Mouse (Mus musculus): ENCODE measurements around the gene Dnajc15. TPM values are rescaled to one million over a fixed set of nuclear protein-coding genes. Genes with fewer than 3 reads are reported as not detected.
A peak's percentile ranks its signal among the peaks of the same experiment; 100 is the strongest.

Gene Dnajc15
- polyA plus RNA-seq, 1 experiment from 2014 or later = 177 TPM

- Histone ChIP-seq H3K27ac (no peak overlapping the region), H3K9ac (ENCODE audit: low read depth, low read length) (no peak overlapping the region), H3K27me3 (ENCODE audit: insufficient read depth, low read length) (no peaks in the 10 kb centered on the region), H3K9me3 (replicated peaks; ENCODE audit: low read length) (no peaks in the 10 kb centered on the region), H3K4me2 (ENCODE audit: low read length) (no peak overlapping the region), H3K4me3 (replicated peaks; ENCODE audit: low read depth, low read length) (no peak overlapping the region), H3K36me3 (ENCODE audit: insufficient read depth, low read length) (no peaks in the 10 kb centered on the region), H3K4me1 (replicated peaks; ENCODE audit: insufficient read depth, low read length) (no peaks in the 10 kb centered on the region)
- TF ChIP-seq CTCF (IDR thresholded peaks at IDR 0.05; ENCODE audit: low read depth) = peak; percentile 38; the same call in 1 of the 2 replicates
- WGBS = 24% methylated on average over 4 of the region's 4 CpGs
- ATAC-seq (replicated peaks; ENCODE audit: low FRiP score, low read depth) (0 out of 2 replicates have a peak, but pooled peaks have one; percentile 63), DNase-seq (ENCODE audit: low spot score) (peak; percentile 75)
These were observed 28.7 kb downstream of the Dnajc15 start for GRCm38 (mm10) chr14:77846206-77846605.

- TF ChIP-seq CTCF (IDR thresholded peaks at IDR 0.05; ENCODE audit: low read depth) = no peak
- no peaks in the 10 kb centered on the region for H3K9me3 ChIP-seq (replicated peaks; ENCODE audit: low read length)
- no peak overlapping the region for H3K27ac ChIP-seq
- no peak overlapping the region for H3K9ac ChIP-seq (ENCODE audit: low read depth, low read length)
- no peaks in the 10 kb centered on the region for H3K4me1 ChIP-seq (replicated peaks; ENCODE audit: insufficient read depth, low read length)
- 81% methylated on average over 1 of the region's 1 CpGs for WGBS
- H3K4me2 ChIP-seq (ENCODE audit: low read length) = no peak overlapping the region
- DNase-seq (ENCODE audit: low spot score) (no peak), ATAC-seq (replicated peaks; ENCODE audit: low FRiP score, low read depth) (no peak)
- H3K36me3 ChIP-seq (ENCODE audit: insufficient read depth, low read length) = no peaks in the 10 kb centered on the region
- H3K27me3 ChIP-seq (ENCODE audit: insufficient read depth, low read length) = no peaks in the 10 kb centered on the region
- H3K4me3 ChIP-seq (replicated peaks; ENCODE audit: low read depth, low read length) = no peak overlapping the region
These were observed 29.4 kb downstream of the Dnajc15 start for GRCm38 (mm10) chr14:77845479-77845878.

GRCm38 (mm10) chr14:77840574-77840973 is 34.4 kb downstream of the Dnajc15 start:
- no peaks in the 10 kb centered on the region for H3K4me1 ChIP-seq (replicated peaks; ENCODE audit: insufficient read depth, low read length)
- no peaks in the 10 kb centered on the region for H3K9me3 ChIP-seq (replicated peaks; ENCODE audit: low read length)
- no peak for ATAC-seq (replicated peaks; ENCODE audit: low FRiP score, low read depth)
- no peak overlapping the region for H3K4me3 ChIP-seq (replicated peaks; ENCODE audit: low read depth, low read length)
- H3K27me3 ChIP-seq (ENCODE audit: insufficient read depth, low read length) = no peaks in the 10 kb centered on the region
- H3K9ac ChIP-seq (ENCODE audit: low read depth, low read length) = no peak overlapping the region
- no peak for DNase-seq (ENCODE audit: low spot score)
- H3K4me2 ChIP-seq (ENCODE audit: low read length) = no peak overlapping the region
- H3K36me3 ChIP-seq (ENCODE audit: insufficient read depth, low read length) = no peaks in the 10 kb centered on the region
- no peak for TF ChIP-seq CTCF (IDR thresholded peaks at IDR 0.05; ENCODE audit: low read depth)
- H3K27ac ChIP-seq = no peak overlapping the region
- WGBS = 80% methylated on average over 6 of the region's 6 CpGs

GRCm38 (mm10) chr14:77840078-77840477 is 34.8 kb downstream of the Dnajc15 start:
- Histone ChIP-seq H3K36me3 (ENCODE audit: insufficient read depth, low read length) (no peaks in the 10 kb centered on the region), H3K4me1 (replicated peaks; ENCODE audit: insufficient read depth, low read length) (no peaks in the 10 kb centered on the region), H3K4me2 (ENCODE audit: low read length) (no peak overlapping the region), H3K27me3 (ENCODE audit: insufficient read depth, low read length) (no peaks in the 10 kb centered on the region), H3K9me3 (replicated peaks; ENCODE audit: low read length) (no peaks in the 10 kb centered on the region), H3K9ac (ENCODE audit: low read depth, low read length) (no peak overlapping the region), H3K27ac (no peak overlapping the region), H3K4me3 (replicated peaks; ENCODE audit: low read depth, low read length) (no peak overlapping the region)
- ATAC-seq (replicated peaks; ENCODE audit: low FRiP score, low read depth) = no peak
- WGBS = 77% methylated on average over 2 of the region's 2 CpGs
- TF ChIP-seq CTCF (IDR thresholded peaks at IDR 0.05; ENCODE audit: low read depth) = peak; percentile 58
- peak; percentile 45 for DNase-seq (ENCODE audit: low spot score)

GRCm38 (mm10) chr14:77836794-77837193 is 38.1 kb downstream of the Dnajc15 start:
- no peak overlapping the region for H3K9ac ChIP-seq (ENCODE audit: low read depth, low read length)
- no peaks in the 10 kb centered on the region for H3K4me1 ChIP-seq (replicated peaks; ENCODE audit: insufficient read depth, low read length)
- H3K9me3 ChIP-seq (replicated peaks; ENCODE audit: low read length) = no peaks in the 10 kb centered on the region
- no peaks in the 10 kb centered on the region for H3K36me3 ChIP-seq (ENCODE audit: insufficient read depth, low read length)
- ATAC-seq (replicated peaks; ENCODE audit: low FRiP score, low read depth) (no peak), DNase-seq (ENCODE audit: low spot score) (no peak)
- no peak overlapping the region for H3K4me3 ChIP-seq (replicated peaks; ENCODE audit: low read depth, low read length)
- H3K27me3 ChIP-seq (ENCODE audit: insufficient read depth, low read length) = no peaks in the 10 kb centered on the region
- WGBS = 74% methylated on average over 2 of the region's 2 CpGs
- no peak overlapping the region for H3K4me2 ChIP-seq (ENCODE audit: low read length)
- TF ChIP-seq CTCF (IDR thresholded peaks at IDR 0.05; ENCODE audit: low read depth) = no peak
- H3K27ac ChIP-seq = no peak overlapping the region

- H3K36me3 ChIP-seq (ENCODE audit: insufficient read depth, low read length) = no peaks in the 10 kb centered on the region
- no peak for ATAC-seq (replicated peaks; ENCODE audit: low FRiP score, low read depth)
These were observed 42.6 kb downstream of the Dnajc15 start for GRCm38 (mm10) chr14:77832359-77832758.

GRCm38 (mm10) chr14:77831936-77832335 is 43.0 kb downstream of the Dnajc15 start:
- Histone ChIP-seq H3K4me3 (replicated peaks; ENCODE audit: low read depth, low read length) (no peak overlapping the region), H3K9me3 (replicated peaks; ENCODE audit: low read length) (no peaks in the 10 kb centered on the region), H3K9ac (ENCODE audit: low read depth, low read length) (no peak overlapping the region), H3K4me2 (ENCODE audit: low read length) (no peak overlapping the region), H3K27ac (no peak overlapping the region), H3K4me1 (replicated peaks; ENCODE audit: insufficient read depth, low read length) (no peaks in the 10 kb centered on the region), H3K27me3 (ENCODE audit: insufficient read depth, low read length) (no peaks in the 10 kb centered on the region), H3K36me3 (ENCODE audit: insufficient read depth, low read length) (no peaks in the 10 kb centered on the region)
- ATAC-seq (replicated peaks; ENCODE audit: low FRiP score, low read depth) (no peak), DNase-seq (ENCODE audit: low spot score) (no peak)
- 92% methylated on average over 4 of the region's 4 CpGs for WGBS
- no peak for TF ChIP-seq CTCF (IDR thresholded peaks at IDR 0.05; ENCODE audit: low read depth)

More at GRCm38 (mm10) chr14:77832359-77832758, 42.6 kb downstream of the Dnajc15 start:
- TF ChIP-seq CTCF (IDR thresholded peaks at IDR 0.05; ENCODE audit: low read depth) = no peak
- Histone ChIP-seq H3K27me3 (ENCODE audit: insufficient read depth, low read length) (no peaks in the 10 kb centered on the region), H3K4me2 (ENCODE audit: low read length) (no peak overlapping the region), H3K27ac (no peak overlapping the region), H3K4me3 (replicated peaks; ENCODE audit: low read depth, low read length) (no peak overlapping the region), H3K9ac (ENCODE audit: low read depth, low read length) (no peak overlapping the region), H3K9me3 (replicated peaks; ENCODE audit: low read length) (no peaks in the 10 kb centered on the region), H3K4me1 (replicated peaks; ENCODE audit: insufficient read depth, low read length) (no peaks in the 10 kb centered on the region)
- no peak for DNase-seq (ENCODE audit: low spot score)
